Mouse (Mus musculus): ENCODE measurements around the gene Rnf138rt1. TPM values are rescaled to one million over a fixed set of nuclear protein-coding genes. Genes with fewer than 3 reads are reported as not detected.

Rnf138rt1 gene
- polyA plus RNA-seq, 1 experiment from 2014 or later: 0.29 TPM

DNA sequence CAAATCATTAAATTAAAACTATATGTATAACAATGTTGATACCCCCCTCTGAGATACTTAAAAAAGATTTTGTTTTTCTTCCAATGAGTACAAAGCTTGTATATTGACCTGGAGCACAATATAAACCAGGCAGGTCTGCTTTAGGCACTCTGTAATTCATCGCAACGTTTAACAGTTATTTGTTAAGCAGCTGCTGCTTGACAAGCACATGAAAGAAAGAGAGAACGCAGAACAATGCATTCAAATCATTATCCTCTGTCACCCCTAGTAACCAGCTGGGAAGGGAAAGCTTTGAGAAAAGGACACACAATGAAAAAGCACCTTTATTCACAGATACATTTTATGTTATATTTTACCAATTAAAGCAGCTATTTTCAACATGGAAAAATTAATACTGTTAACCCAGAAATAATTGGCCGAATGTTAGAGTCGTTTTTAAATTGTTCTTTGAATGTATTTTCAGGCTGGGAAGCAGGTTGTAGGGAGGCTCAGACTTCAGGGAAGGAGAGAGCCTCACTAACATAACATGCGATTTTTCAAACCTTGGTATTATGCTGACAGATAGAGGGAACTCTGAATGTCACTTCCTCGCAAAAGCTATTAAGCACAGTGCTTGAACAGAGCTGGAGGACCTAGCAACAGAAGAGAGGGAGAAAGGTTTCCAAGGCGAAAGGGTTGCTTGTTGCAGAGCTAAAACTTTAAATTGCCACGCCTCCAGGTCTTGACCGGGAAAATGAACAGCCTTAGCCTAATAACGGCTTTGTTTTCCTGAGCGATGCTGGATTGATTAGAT, 38.1 kb downstream of the Rnf138rt1 start:
- 41% methylated on average over 12 of the region's 12 CpGs for WGBS
- no peaks in the 10 kb centered on the region for H3K4me1 ChIP-seq (ENCODE audit: control insufficient read depth, insufficient read depth, low read length)
- H3K9ac ChIP-seq (ENCODE audit: low read depth, low read length): no peak overlapping the region
- H3K4me2 ChIP-seq (ENCODE audit: low read depth, low read length): no peak overlapping the region
- no peak overlapping the region for H3K4me3 ChIP-seq (ENCODE audit: low read length)
- H3K27ac ChIP-seq (ENCODE audit: low read length): no peak overlapping the region
- H3K36me3 ChIP-seq (ENCODE audit: control insufficient read depth, insufficient read depth, low read length): no peaks in the 10 kb centered on the region
- H3K27me3 ChIP-seq (replicated peaks; ENCODE audit: control insufficient read depth, insufficient read depth, low read length): 0 out of 2 replicates have a peak, but pooled peaks cover 2% of the 10 kb centered on the region
- H3K9me3 ChIP-seq (ENCODE audit: control insufficient read depth, low read length): no peaks in the 10 kb centered on the region
- ATAC-seq: no peak

DNA sequence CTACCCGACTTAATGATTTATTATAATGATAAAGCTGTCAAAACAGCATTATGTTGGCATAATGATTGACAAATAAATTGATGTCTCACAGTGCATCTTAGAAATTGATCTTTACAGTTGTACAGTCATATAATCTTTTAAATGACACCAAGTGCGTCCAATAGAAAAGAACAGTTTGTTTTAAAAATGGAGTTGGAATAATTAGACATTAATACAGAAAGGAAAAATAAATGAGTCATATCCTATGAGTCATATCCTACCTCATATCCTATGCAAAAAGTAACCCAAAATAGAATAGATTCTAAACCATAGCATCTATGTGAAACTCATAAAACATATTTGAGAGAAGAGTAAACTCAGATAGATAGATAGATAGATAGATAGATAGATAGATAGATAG, 40.5 kb downstream of the Rnf138rt1 start:
- Histone ChIP-seq H3K27me3 (replicated peaks; ENCODE audit: control insufficient read depth, insufficient read depth, low read length) (0 out of 2 replicates have a peak, but pooled peaks cover 2% of the 10 kb centered on the region), H3K36me3 (ENCODE audit: control insufficient read depth, insufficient read depth, low read length) (no peaks in the 10 kb centered on the region), H3K4me2 (ENCODE audit: low read depth, low read length) (no peak overlapping the region), H3K27ac (ENCODE audit: low read length) (no peak overlapping the region), H3K9ac (ENCODE audit: low read depth, low read length) (no peak overlapping the region), H3K4me3 (ENCODE audit: low read length) (no peak overlapping the region), H3K4me1 (ENCODE audit: control insufficient read depth, insufficient read depth, low read length) (no peaks in the 10 kb centered on the region), H3K9me3 (ENCODE audit: control insufficient read depth, low read length) (no peaks in the 10 kb centered on the region)
- ATAC-seq: no peak
- 65% methylated on average over 2 of the region's 2 CpGs for WGBS

Other genes with a start within 250 kb of the Rnf138rt1 start
- 0.56 and 0.73 TPM in 2 replicates for gene Grpr, start 211.7 kb downstream of the Rnf138rt1 start, polyA plus RNA-seq (2015; fragmentation: Nextera tagmentation; extraction: Ambion mirVana)
- gene Ap1s2, start 147.7 kb upstream of the Rnf138rt1 start, polyA plus RNA-seq (2015; fragmentation: Nextera tagmentation; extraction: Ambion mirVana): 18.0 and 18.5 TPM in 2 replicates
- gene Zrsr2, start 197.3 kb upstream of the Rnf138rt1 start, polyA plus RNA-seq (2015; fragmentation: Nextera tagmentation; extraction: Ambion mirVana): 41.6 and 48.2 TPM in 2 replicates

Data from intestine, embryonic 16.5 days (tissue).